Mouse (Mus musculus) adrenal gland, postnatal 36 days (tissue): ENCODE measurements around the gene Ergic2. TPM values are rescaled to one million over a fixed set of nuclear protein-coding genes. Genes with fewer than 3 reads are reported as not detected.
A peak's percentile ranks its signal among the peaks of the same experiment; 100 is the strongest.

Experiments
- DNase-seq, 2 experiments: peaks; one replicate each; pipeline ENCODE4 v3.0.0; 2021; ENCODE audit warnings: mixed read lengths in 1 of 2
- long read RNA-seq, 2 experiments: library from polyadenylated mRNA; stranded (forward); transcript quantifications; one replicate each; pipeline ENCODE4 v2.0.0; 2021; ENCODE audit warnings: borderline sequencing depth in 2 of 2
- total RNA-seq, 2 experiments: library from RNA; stranded (reverse); gene quantifications; 2 replicates each; pipeline ENCODE4 v1.2.3; 2021

The Ergic2 gene
- total RNA-seq = 10 to 100 TPM; 72.0 to 83.2 TPM
- long read RNA-seq, experiment 1, full-length matches to known transcripts = 75 of 92 reads
- long read RNA-seq, experiment 1, partial matches to known transcripts = 2 of 92 reads
- long read RNA-seq, experiment 1, other reads (novel, unspliced or antisense) = 15 of 92 reads
- long read RNA-seq, experiment 2, full-length matches to known transcripts = 17 of 22 reads
- long read RNA-seq, experiment 2, partial matches to known transcripts = 2 of 22 reads
- long read RNA-seq, experiment 2, other reads (novel, unspliced or antisense) = 3 of 22 reads

- peak; percentile 95 to 97 for DNase-seq
Observed at GRCm38 (mm10) chr6:148211897-148212680, at the start of gene Ergic2. TSS of gene Ergic2 (minus strand) at chr6:148212374.

- no peak for DNase-seq
Observed at GRCm38 (mm10) chr6:148260729-148261101, 48.5 kb upstream of the Ergic2 start.

GRCm38 (mm10) chr6:148259979-148260728 lies 48.0 kb upstream of the Ergic2 start:
- DNase-seq = no peak

- no peak for DNase-seq
Observed at GRCm38 (mm10) chr6:148259074-148259473, 46.9 kb upstream of the Ergic2 start.

GRCm38 (mm10) chr6:148257805-148258204 lies 45.6 kb upstream of the Ergic2 start:
- DNase-seq = no peak

DNA sequence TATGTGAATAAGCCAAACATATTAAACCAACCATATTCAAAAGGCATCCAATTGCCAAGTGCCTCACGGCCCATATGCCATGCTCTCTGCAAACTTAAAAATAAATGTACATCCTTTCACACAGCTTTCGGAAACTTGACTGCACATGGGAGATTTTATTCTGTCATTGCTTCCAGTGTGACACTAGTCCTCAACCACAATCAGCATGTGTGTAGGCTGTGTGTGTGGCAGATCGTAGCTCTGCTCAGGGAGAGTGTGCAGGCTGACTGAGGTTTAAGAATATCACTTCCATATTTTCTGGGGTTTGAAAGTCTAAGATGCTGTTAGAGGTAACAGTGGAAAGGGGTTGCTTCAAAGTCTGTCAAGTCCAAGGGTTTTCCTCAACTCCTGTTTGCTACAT lies 43.9 kb upstream of the Ergic2 start:
- no peak for DNase-seq

DNA sequence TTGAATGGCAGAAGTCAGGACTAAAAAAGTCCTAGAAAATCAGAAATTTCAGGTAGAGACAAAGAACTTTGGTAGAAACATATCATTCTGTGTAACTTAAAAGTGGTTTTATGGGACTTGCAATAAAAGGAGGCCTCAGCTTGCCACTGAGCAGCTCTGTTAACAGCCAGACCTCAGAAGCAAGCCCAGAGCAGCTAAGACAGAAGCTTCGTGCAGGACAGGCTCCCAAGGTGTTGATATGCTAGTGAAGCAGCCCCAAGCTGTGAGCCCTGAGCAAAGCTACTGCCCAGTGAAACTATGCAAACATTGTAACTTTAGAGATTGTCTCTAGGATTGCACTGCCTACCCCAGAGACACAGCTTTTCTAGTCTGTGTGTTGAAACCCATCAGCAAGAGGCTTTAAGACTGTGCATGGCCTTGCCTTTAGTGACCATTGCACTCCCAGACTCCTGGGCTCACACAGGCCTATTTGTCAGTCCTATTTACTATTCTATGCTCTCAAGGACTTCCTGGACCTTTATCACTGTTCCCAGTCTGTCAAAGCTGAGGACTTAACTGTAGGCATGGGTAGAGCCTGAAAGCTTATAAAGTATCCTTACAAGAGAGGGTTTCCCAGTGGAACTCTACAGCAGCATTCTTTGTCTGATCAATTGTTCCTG lies 43.4 kb upstream of the Ergic2 start:
- no peak for DNase-seq

GRCm38 (mm10) chr6:148249221-148249620 lies 37.0 kb upstream of the Ergic2 start:
- no peak for DNase-seq

DNA sequence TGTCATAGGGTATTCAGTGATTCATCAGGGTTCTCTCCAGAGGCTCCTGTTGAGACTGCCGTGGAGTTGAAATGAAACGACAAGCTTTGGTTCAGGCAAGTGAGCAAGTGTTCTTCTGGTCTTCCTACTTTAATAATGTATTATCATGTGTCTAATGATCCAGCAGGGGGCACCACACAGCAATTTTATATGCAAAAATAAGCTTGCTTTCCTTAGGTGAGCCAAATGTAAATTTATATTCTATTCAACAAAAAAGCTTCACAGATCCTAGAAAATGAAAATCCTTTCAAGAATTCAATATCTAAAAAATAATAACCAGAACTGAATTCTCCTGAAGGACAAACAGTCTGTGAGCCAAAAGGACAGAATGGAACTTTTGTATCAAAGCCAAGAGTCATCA lies 36.5 kb upstream of the Ergic2 start:
- DNase-seq = peak; percentile 47 to 68

DNA sequence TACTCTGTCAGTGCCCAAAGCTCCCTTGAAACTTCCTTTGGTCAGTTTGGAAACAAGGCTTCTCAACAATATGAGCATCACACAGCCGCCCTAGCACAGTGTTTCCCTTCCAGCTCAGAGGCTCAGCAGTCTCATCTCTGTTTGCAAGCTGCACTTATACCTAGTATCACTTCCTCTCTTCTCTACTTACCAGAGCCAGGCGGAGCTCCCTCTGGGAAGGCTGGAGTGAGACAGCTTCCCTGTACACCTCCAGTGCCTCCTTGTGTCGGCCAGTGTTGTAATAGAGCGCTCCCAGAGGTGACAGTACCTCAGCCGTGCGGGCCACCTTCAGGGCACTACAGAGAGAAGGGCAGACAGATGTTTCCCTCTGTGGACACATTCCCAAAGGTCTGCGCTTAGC lies 34.4 kb upstream of the Ergic2 start:
- no peak for DNase-seq

- DNase-seq = no peak
Observed at GRCm38 (mm10) chr6:148244836-148245235, 32.7 kb upstream of the Ergic2 start.

GRCm38 (mm10) chr6:148242304-148242703 lies 30.1 kb upstream of the Ergic2 start:
- no peak for DNase-seq

- DNase-seq = no peak
Observed at GRCm38 (mm10) chr6:148241685-148242084, 29.5 kb upstream of the Ergic2 start.

DNA sequence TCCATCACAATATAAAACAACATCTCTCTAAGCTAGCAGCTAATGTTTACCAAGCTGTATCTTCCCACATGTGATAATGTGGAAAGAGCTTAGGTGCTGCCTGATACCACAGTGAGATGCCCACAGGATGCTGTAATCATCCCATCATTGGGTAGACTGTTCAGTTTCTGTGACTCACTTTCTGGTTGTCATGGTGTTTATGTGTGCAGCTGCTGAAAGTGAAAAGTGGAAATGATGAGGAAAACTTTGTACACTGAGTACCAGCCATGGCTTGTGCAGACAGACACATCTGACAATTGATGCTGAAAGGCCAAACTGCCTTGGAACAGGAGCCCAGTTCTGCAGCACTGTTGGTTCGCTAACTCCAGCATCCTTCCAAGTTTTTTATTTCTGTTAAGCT lies 27.1 kb upstream of the Ergic2 start:
- DNase-seq = no peak

GRCm38 (mm10) chr6:148237453-148237852 lies 25.3 kb upstream of the Ergic2 start:
- DNase-seq = no peak

GRCm38 (mm10) chr6:148234105-148234828 lies 22.1 kb upstream of the Ergic2 start:
- DNase-seq = no peak

DNA sequence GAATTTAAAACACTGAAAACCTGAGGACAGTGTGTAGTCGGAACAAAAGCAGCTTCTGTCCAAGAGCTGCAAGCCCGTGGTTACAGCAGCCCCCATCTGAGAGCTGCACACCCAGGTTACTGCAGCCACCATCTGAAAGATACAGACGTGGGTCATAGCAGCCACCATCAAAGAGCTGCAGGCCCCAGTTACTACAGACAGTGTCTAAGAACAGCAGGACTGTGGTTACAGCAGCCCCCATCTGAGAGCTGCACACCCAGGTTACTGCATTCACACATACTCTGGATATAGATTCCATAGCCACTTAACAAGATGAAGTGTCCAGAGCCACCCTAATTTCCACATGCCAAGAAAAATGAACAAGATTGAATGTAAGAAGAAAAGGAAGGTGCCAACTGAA lies 15.4 kb upstream of the Ergic2 start:
- no peak for DNase-seq

DNA sequence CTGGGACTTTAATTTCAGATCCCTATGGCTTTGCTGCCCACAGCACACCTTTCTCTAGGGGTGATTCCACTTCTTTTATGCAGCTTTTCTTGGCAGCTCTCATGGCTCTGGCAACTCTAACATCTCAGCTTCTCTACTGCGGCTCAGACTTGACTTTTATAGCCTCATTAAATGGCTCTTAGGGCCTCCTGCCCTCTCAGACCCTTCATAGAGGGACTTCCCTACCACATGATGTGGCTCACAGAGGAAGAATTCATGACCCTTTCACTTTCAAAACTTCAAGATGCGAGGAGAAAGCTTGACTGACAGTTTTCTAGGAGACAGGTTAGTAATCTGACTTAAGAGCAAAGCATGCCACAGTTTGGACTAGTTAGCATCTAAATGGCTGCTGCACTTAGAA lies 10.5 kb upstream of the Ergic2 start:
- DNase-seq = no peak

DNA sequence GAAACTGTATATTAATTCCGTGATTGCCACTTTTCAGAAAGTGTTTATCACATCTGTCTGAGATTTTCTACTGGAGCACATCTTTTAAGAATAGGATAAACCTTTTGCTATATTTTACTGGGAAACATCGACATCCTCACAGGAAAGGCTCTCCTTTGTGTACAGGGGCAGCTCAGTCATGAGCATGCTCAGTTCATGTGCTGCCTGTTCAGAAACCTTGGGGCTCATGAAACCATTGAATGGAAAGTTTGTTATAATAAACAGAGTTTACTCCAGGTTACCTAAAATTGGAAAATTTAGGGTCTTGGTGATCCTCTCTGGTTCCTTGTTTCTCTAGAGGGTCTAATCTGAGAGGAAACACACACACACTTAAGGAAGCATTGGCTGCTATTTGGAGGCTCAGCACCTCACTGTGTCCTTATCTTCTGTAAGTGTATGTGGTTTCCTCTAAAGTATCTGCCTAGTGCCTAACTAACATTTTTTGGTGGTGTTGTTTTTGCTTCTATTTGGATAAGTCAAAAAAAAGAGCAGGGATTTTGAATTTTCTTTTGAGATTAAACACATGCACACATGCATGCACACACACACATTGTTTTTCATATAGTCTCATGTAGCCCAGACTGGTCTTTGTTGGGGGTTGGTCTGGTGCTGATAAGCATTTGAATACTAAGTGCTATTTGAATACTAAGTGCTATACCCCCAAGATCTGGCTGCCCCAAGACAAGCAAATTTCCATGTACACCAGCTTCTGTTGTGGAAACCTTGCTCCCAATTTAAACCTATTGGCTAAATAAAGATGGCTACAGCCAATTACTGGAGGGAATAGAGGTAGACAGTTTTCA lies 6.3 kb upstream of the Ergic2 start:
- no peak for DNase-seq

GRCm38 (mm10) chr6:148216752-148217151 lies 4.6 kb upstream of the Ergic2 start:
- no peak for DNase-seq

DNA sequence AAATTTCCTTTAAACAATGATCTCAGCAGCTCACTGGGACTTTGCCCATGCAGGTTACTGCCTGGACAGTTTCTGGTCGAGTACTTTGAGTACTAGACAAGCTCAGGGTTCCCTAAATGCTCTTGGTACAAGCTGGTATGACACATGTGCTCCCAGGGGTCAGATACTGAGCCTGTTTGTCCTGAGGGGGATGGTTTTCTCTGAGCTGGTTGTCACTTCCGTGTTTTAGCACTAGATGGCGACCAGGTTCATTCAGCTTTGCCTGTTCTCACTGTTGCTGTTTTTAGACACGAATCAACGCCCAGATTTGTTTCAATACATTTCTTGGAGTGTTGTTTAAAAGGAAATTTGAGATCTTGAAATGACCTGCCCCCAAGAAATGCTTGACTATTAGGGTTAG lies 2.6 kb upstream of the Ergic2 start:
- DNase-seq = peak; percentile 31 to 58
